Mouse (Mus musculus): Measurements from ENCODE around the gene Glrx3.
"Not testable (repeated sequence)": the region's sequence is repeated elsewhere in the genome, so short reads cannot be mapped to it uniquely, and the experiment has no call there.

Glrx3 gene

GRCm38 (mm10) chr7:137437440-137438178 is at the start of gene Glrx3:
TSS of gene Glrx3 (plus strand) at chr7:137437614.
- peak; percentile 94 for DNase-seq (ENCODE audit: low read depth)

- no peak for DNase-seq (ENCODE audit: low read depth)
These were observed 49.6 kb upstream of the Glrx3 start for GRCm38 (mm10) chr7:137387863-137388262.

GRCm38 (mm10) chr7:137395421-137395820 is 42.0 kb upstream of the Glrx3 start:
- DNase-seq (ENCODE audit: low read depth) = no peak

GRCm38 (mm10) chr7:137397361-137397910 is 40.0 kb upstream of the Glrx3 start:
- DNase-seq (ENCODE audit: low read depth) = no peak

- no peak for DNase-seq (ENCODE audit: low read depth)
These were observed 38.4 kb upstream of the Glrx3 start for GRCm38 (mm10) chr7:137398973-137399372.

GRCm38 (mm10) chr7:137404146-137404545 is 33.3 kb upstream of the Glrx3 start:
- DNase-seq (ENCODE audit: low read depth) = no peak

GRCm38 (mm10) chr7:137407428-137408058 is 29.9 kb upstream of the Glrx3 start:
- no peak for DNase-seq (ENCODE audit: low read depth)

- DNase-seq (ENCODE audit: low read depth) = peak; percentile 90
These were observed 26.8 kb upstream of the Glrx3 start, which contains the start of gene 9430038I01Rik for GRCm38 (mm10) chr7:137410337-137411197. TSS of gene 9430038I01Rik (minus strand) at chr7:137410762.

GRCm38 (mm10) chr7:137414710-137415109 is 22.7 kb upstream of the Glrx3 start:
- DNase-seq (ENCODE audit: low read depth) = no peak

- DNase-seq (ENCODE audit: low read depth) = no peak
These were observed 16.9 kb upstream of the Glrx3 start for GRCm38 (mm10) chr7:137420550-137420949.

GRCm38 (mm10) chr7:137421236-137421635 is 16.2 kb upstream of the Glrx3 start:
- DNase-seq (ENCODE audit: low read depth) = no peak

GRCm38 (mm10) chr7:137426693-137427092 is 10.7 kb upstream of the Glrx3 start:
- DNase-seq (ENCODE audit: low read depth) = no peak

- no peak for DNase-seq (ENCODE audit: low read depth)
These were observed 5.4 kb upstream of the Glrx3 start for GRCm38 (mm10) chr7:137431769-137432603.

GRCm38 (mm10) chr7:137436901-137437300 is 513 bp upstream of the Glrx3 start:
- DNase-seq (ENCODE audit: low read depth) = no peak

- peak; percentile 18 for DNase-seq (ENCODE audit: low read depth)
These were observed 751 bp downstream of the Glrx3 start for GRCm38 (mm10) chr7:137438179-137438550.

- DNase-seq (ENCODE audit: low read depth) = not testable (repeated sequence)
These were observed 1.5 kb downstream of the Glrx3 start for GRCm38 (mm10) chr7:137438962-137439361.

GRCm38 (mm10) chr7:137442951-137443350 is 5.5 kb downstream of the Glrx3 start:
- no peak for DNase-seq (ENCODE audit: low read depth)

GRCm38 (mm10) chr7:137445321-137445720 is 7.9 kb downstream of the Glrx3 start:
- DNase-seq (ENCODE audit: low read depth) = no peak

GRCm38 (mm10) chr7:137461396-137461795 is 24.0 kb downstream of the Glrx3 start:
- no peak for DNase-seq (ENCODE audit: low read depth)

- DNase-seq (ENCODE audit: low read depth) = peak; percentile 6
These were observed 30.8 kb downstream of the Glrx3 start for GRCm38 (mm10) chr7:137468174-137468573.

GRCm38 (mm10) chr7:137471431-137472120 is 34.2 kb downstream of the Glrx3 start:
- no peak for DNase-seq (ENCODE audit: low read depth)

Data from c-Kit-positive CD71-negative TER-119-negative erythroid progenitor cells, embryonic 14.5 days (primary cell).